Mouse (Mus musculus) T-cell, adult 2 months (primary cell): ENCODE measurements around the gene Pla2g5.
"Not testable (repeated sequence)": the region's sequence is repeated elsewhere in the genome, so short reads cannot be mapped to it uniquely, and the experiment has no call there.

Experiments used
- DNase-seq: peaks from one replicate; pipeline ENCODE4 v3.0.0; 2022; ENCODE audit warnings: low spot score

The Pla2g5 gene

GRCm38 (mm10) chr4:138863344-138863998 is at the start of gene Pla2g5:
Gene Pla2g5, minus strand, starts transcription at chr4:138863482.
- peak; percentile 52 for DNase-seq

- DNase-seq, result no peak
These were observed 42.5 kb upstream of the Pla2g5 start for GRCm38 (mm10) chr4:138905624-138906337.

- no peak for DNase-seq
These were observed 36.1 kb upstream of the Pla2g5 start for GRCm38 (mm10) chr4:138899361-138899760.

GRCm38 (mm10) chr4:138893789-138894188 is 30.5 kb upstream of the Pla2g5 start:
- not testable (repeated sequence) for DNase-seq

- DNase-seq, result no peak
These were observed 29.4 kb upstream of the Pla2g5 start for GRCm38 (mm10) chr4:138892655-138893054.

GRCm38 (mm10) chr4:138889635-138890034 is 26.4 kb upstream of the Pla2g5 start:
- DNase-seq, result no peak

- DNase-seq, result no peak
These were observed 25.9 kb upstream of the Pla2g5 start for GRCm38 (mm10) chr4:138889165-138889564.

GRCm38 (mm10) chr4:138884261-138884660 is 21.0 kb upstream of the Pla2g5 start:
- peak; percentile 67 for DNase-seq

- no peak for DNase-seq
These were observed 18.9 kb upstream of the Pla2g5 start for GRCm38 (mm10) chr4:138882179-138882578.

- no peak for DNase-seq
These were observed 17.7 kb upstream of the Pla2g5 start for GRCm38 (mm10) chr4:138880811-138881584.

GRCm38 (mm10) chr4:138879808-138880207 is 16.5 kb upstream of the Pla2g5 start:
- DNase-seq, result no peak

- DNase-seq, result no peak
These were observed 15.5 kb upstream of the Pla2g5 start for GRCm38 (mm10) chr4:138878783-138879182.

GRCm38 (mm10) chr4:138877731-138878130 is 14.4 kb upstream of the Pla2g5 start, which contains the start of gene Pla2g2e:
Gene Pla2g2e, plus strand, starts transcription at chr4:138877942.
- no peak for DNase-seq

GRCm38 (mm10) chr4:138875986-138876385 is 12.7 kb upstream of the Pla2g5 start:
- DNase-seq, result no peak

- not testable (repeated sequence) for DNase-seq
These were observed 12.0 kb upstream of the Pla2g5 start for GRCm38 (mm10) chr4:138875275-138875674.

- no peak for DNase-seq
These were observed 10.6 kb upstream of the Pla2g5 start, which contains the start of gene Gm13030 for GRCm38 (mm10) chr4:138873864-138874263. Gene Gm13030, minus strand, starts transcription at chr4:138873964.

GRCm38 (mm10) chr4:138868666-138869065 is 5.4 kb upstream of the Pla2g5 start:
- no peak for DNase-seq

GRCm38 (mm10) chr4:138866413-138866812 is 3.1 kb upstream of the Pla2g5 start:
- peak; percentile 59 for DNase-seq

GRCm38 (mm10) chr4:138865991-138866390 is 2.7 kb upstream of the Pla2g5 start:
- DNase-seq, result no peak

- no peak for DNase-seq
These were observed 1.8 kb upstream of the Pla2g5 start for GRCm38 (mm10) chr4:138865092-138865491.

- DNase-seq, result peak; percentile 10
These were observed 3.6 kb downstream of the Pla2g5 start for GRCm38 (mm10) chr4:138859728-138860127.

- no peak for DNase-seq
These were observed 4.0 kb downstream of the Pla2g5 start for GRCm38 (mm10) chr4:138859245-138859644.

- no peak for DNase-seq
These were observed 4.8 kb downstream of the Pla2g5 start for GRCm38 (mm10) chr4:138858446-138858845.
